Mouse (Mus musculus): ENCODE results near the gene Cntn3. TPM values are rescaled to one million over a fixed set of nuclear protein-coding genes. Genes with fewer than 3 reads are reported as not detected.
A peak's percentile ranks its signal among the peaks of the same experiment; 100 is the strongest.
"Not testable (repeated sequence)": the region's sequence is repeated elsewhere in the genome, so short reads cannot be mapped to it uniquely, and the experiment has no call there.

Cntn3 gene
- not detected in 2 replicates for polyA plus RNA-seq (2012; ENCODE audit: insufficient read depth, low replicate concordance)

GRCm38 (mm10) chr6:102573001-102573400 is at the start of gene Cntn3:
Gene Cntn3, minus strand, starts transcription at chr6:102573101.
- H3K36me3 ChIP-seq (replicated peaks; ENCODE audit: low read length); H3K27me3 ChIP-seq (replicated peaks); H3K9me3 ChIP-seq; H3K4me3 ChIP-seq (replicated peaks): not testable (repeated sequence)
- peaks cover 10% of the 10 kb centered on the region for H3K4me1 ChIP-seq

GRCm38 (mm10) chr6:102600773-102601172 is 27.9 kb upstream of the Cntn3 start:
- Histone ChIP-seq H3K9me3 (no peaks in the 10 kb centered on the region), H3K27me3 (replicated peaks) (no peaks in the 10 kb centered on the region), H3K4me1 (no peaks in the 10 kb centered on the region), H3K4me3 (replicated peaks) (no peak overlapping the region), H3K36me3 (replicated peaks; ENCODE audit: low read length) (no peaks in the 10 kb centered on the region)
- no peak for TF ChIP-seq FLI1 (IDR thresholded peaks at IDR 0.05; ENCODE audit: low read length)
- TF ChIP-seq GATA1 (IDR thresholded peaks at IDR 0.05; ENCODE audit: borderline replicate concordance, low read length), result no peak

- Histone ChIP-seq H3K27me3 (replicated peaks) (no peaks in the 10 kb centered on the region), H3K4me1 (no peaks in the 10 kb centered on the region), H3K9me3 (no peaks in the 10 kb centered on the region), H3K36me3 (replicated peaks; ENCODE audit: low read length) (no peaks in the 10 kb centered on the region), H3K4me3 (replicated peaks) (no peak overlapping the region)
- TF ChIP-seq GATA1 (IDR thresholded peaks at IDR 0.05; ENCODE audit: borderline replicate concordance, low read length), result no peak
- TF ChIP-seq FLI1 (IDR thresholded peaks at IDR 0.05; ENCODE audit: low read length), result no peak
Observed at GRCm38 (mm10) chr6:102597756-102598155, 24.9 kb upstream of the Cntn3 start.

- TF ChIP-seq FLI1 (IDR thresholded peaks at IDR 0.05; ENCODE audit: low read length) (no peak), GATA1 (IDR thresholded peaks at IDR 0.05; ENCODE audit: borderline replicate concordance, low read length) (no peak)
- Histone ChIP-seq H3K9me3 (no peaks in the 10 kb centered on the region), H3K27me3 (replicated peaks) (no peaks in the 10 kb centered on the region), H3K4me3 (replicated peaks) (no peak overlapping the region), H3K4me1 (no peaks in the 10 kb centered on the region), H3K36me3 (replicated peaks; ENCODE audit: low read length) (no peaks in the 10 kb centered on the region)
Observed at GRCm38 (mm10) chr6:102590151-102590550, 17.2 kb upstream of the Cntn3 start.

- Histone ChIP-seq H3K36me3 (replicated peaks; ENCODE audit: low read length) (no peaks in the 10 kb centered on the region), H3K4me1 (no peaks in the 10 kb centered on the region), H3K4me3 (replicated peaks) (no peak overlapping the region), H3K9me3 (no peaks in the 10 kb centered on the region), H3K27me3 (replicated peaks) (no peaks in the 10 kb centered on the region)
- TF ChIP-seq GATA1 (IDR thresholded peaks at IDR 0.05; ENCODE audit: borderline replicate concordance, low read length) (no peak), FLI1 (IDR thresholded peaks at IDR 0.05; ENCODE audit: low read length) (no peak)
Observed at GRCm38 (mm10) chr6:102589311-102589710, 16.4 kb upstream of the Cntn3 start.

- no peaks in the 10 kb centered on the region for H3K36me3 ChIP-seq (replicated peaks; ENCODE audit: low read length)
- H3K4me3 ChIP-seq (replicated peaks), result no peak overlapping the region
- H3K27me3 ChIP-seq (replicated peaks), result no peaks in the 10 kb centered on the region
- H3K9me3 ChIP-seq, result no peaks in the 10 kb centered on the region
- no peaks in the 10 kb centered on the region for H3K4me1 ChIP-seq
- TF ChIP-seq GATA1 (IDR thresholded peaks at IDR 0.05; ENCODE audit: borderline replicate concordance, low read length) (no peak), FLI1 (IDR thresholded peaks at IDR 0.05; ENCODE audit: low read length) (no peak)
Observed at GRCm38 (mm10) chr6:102586056-102586455, 13.2 kb upstream of the Cntn3 start.

- no peak for TF ChIP-seq FLI1 (IDR thresholded peaks at IDR 0.05; ENCODE audit: low read length)
- no peak for TF ChIP-seq GATA1 (IDR thresholded peaks at IDR 0.05; ENCODE audit: borderline replicate concordance, low read length)
- Histone ChIP-seq H3K9me3 (no peaks in the 10 kb centered on the region), H3K36me3 (replicated peaks; ENCODE audit: low read length) (no peaks in the 10 kb centered on the region), H3K27me3 (replicated peaks) (no peaks in the 10 kb centered on the region), H3K4me1 (no peaks in the 10 kb centered on the region), H3K4me3 (replicated peaks) (no peak overlapping the region)
Observed at GRCm38 (mm10) chr6:102583578-102583977, 10.7 kb upstream of the Cntn3 start.

- peaks cover 16% of the 10 kb centered on the region for H3K27me3 ChIP-seq (replicated peaks)
- H3K4me1 ChIP-seq, result peaks cover 32% of the 10 kb centered on the region
- no peak overlapping the region for H3K4me3 ChIP-seq (replicated peaks)
- no peak for TF ChIP-seq FLI1 (IDR thresholded peaks at IDR 0.05; ENCODE audit: low read length)
- TF ChIP-seq GATA1 (IDR thresholded peaks at IDR 0.05; ENCODE audit: borderline replicate concordance, low read length), result no peak
- H3K9me3 ChIP-seq, result peaks cover 2% of the 10 kb centered on the region; the same call in 1 of the 2 replicates
- H3K36me3 ChIP-seq (replicated peaks; ENCODE audit: low read length), result no peaks in the 10 kb centered on the region
Observed at GRCm38 (mm10) chr6:102567496-102567895, 5.4 kb downstream of the Cntn3 start.

- TF ChIP-seq GATA1 (IDR thresholded peaks at IDR 0.05; ENCODE audit: borderline replicate concordance, low read length) (no peak), FLI1 (IDR thresholded peaks at IDR 0.05; ENCODE audit: low read length) (no peak)
- H3K9me3 ChIP-seq, result no peaks in the 10 kb centered on the region
- H3K27me3 ChIP-seq (replicated peaks), result peaks cover 16% of the 10 kb centered on the region
- no peak overlapping the region for H3K4me3 ChIP-seq (replicated peaks)
- H3K36me3 ChIP-seq (replicated peaks; ENCODE audit: low read length), result no peaks in the 10 kb centered on the region
- peaks cover 35% of the 10 kb centered on the region for H3K4me1 ChIP-seq
Observed at GRCm38 (mm10) chr6:102565228-102565627, 7.7 kb downstream of the Cntn3 start.

GRCm38 (mm10) chr6:102564011-102564731 is 8.7 kb downstream of the Cntn3 start:
- H3K9me3 ChIP-seq, result no peaks in the 10 kb centered on the region
- peaks cover 38% of the 10 kb centered on the region for H3K4me1 ChIP-seq
- H3K27me3 ChIP-seq (replicated peaks), result peaks cover 16% of the 10 kb centered on the region
- H3K4me3 ChIP-seq (replicated peaks), result peak overlapping the region; percentile 92
- no peak for TF ChIP-seq GATA1 (IDR thresholded peaks at IDR 0.05; ENCODE audit: borderline replicate concordance, low read length)
- no peak for TF ChIP-seq FLI1 (IDR thresholded peaks at IDR 0.05; ENCODE audit: low read length)
- no peaks in the 10 kb centered on the region for H3K36me3 ChIP-seq (replicated peaks; ENCODE audit: low read length)

Data from megakaryocyte, embryonic 14.5 days (primary cell).